Mouse (Mus musculus) brain, embryonic 14.5 days (tissue): ENCODE results near the gene Gm29797.

Source experiments
- CTCF ChIP-seq: fragments of 200-500 bp; IDR thresholded peaks from 2 replicates; pipeline ENCODE4 v1.5.1; 2012; ENCODE audit warnings: inconsistent platforms, mild to moderate bottlenecking, moderate library complexity, borderline replicate concordance; ENCODE audit not compliant: insufficient read depth, insufficient read length; ENCODE audit errors: extremely low read depth
- POLR2A ChIP-seq: fragments of 200-500 bp; IDR thresholded peaks from 2 replicates; pipeline ENCODE4 v1.6.1; 2012; ENCODE audit warnings: mild to moderate bottlenecking, inconsistent platforms, borderline replicate concordance; ENCODE audit not compliant: poor library complexity, insufficient read depth, insufficient read length, severe bottlenecking; ENCODE audit errors: extremely low read depth

DNA sequence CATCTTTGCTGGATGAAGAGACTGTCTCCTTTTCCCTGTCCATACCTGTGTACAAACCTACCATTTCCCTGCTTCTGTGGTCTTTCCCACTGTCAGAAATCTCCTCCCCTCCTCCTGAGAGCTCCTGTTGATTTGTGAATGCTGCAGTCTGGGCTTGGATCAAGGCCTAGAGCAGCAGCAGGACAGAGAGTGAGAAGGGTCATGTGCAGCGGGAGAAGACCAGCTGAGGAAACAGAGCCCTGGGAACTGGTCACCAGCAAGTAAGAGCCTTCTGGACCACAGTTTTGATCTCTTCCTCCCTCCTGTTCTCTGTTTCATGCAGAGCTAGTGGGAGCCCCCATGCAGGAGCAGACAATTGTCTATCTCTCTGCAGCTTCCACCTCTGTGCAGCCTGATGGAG lies 38.9 kb downstream of the Gm29797 start:
- TF ChIP-seq CTCF (no peak), POLR2A (no peak)
